Mouse (Mus musculus): ENCODE measurements around the gene Hist2h2ab. TPM values are rescaled to one million over a fixed set of nuclear protein-coding genes. Genes with fewer than 3 reads are reported as not detected.
A peak's percentile ranks its signal among the peaks of the same experiment; 100 is the strongest.
"Not testable (repeated sequence)": the region's sequence is repeated elsewhere in the genome, so short reads cannot be mapped to it uniquely, and the experiment has no call there.

The Hist2h2ab gene
- total RNA-seq, 2 experiments from 2014 or later = 0.87 to 1.2 TPM

DNA sequence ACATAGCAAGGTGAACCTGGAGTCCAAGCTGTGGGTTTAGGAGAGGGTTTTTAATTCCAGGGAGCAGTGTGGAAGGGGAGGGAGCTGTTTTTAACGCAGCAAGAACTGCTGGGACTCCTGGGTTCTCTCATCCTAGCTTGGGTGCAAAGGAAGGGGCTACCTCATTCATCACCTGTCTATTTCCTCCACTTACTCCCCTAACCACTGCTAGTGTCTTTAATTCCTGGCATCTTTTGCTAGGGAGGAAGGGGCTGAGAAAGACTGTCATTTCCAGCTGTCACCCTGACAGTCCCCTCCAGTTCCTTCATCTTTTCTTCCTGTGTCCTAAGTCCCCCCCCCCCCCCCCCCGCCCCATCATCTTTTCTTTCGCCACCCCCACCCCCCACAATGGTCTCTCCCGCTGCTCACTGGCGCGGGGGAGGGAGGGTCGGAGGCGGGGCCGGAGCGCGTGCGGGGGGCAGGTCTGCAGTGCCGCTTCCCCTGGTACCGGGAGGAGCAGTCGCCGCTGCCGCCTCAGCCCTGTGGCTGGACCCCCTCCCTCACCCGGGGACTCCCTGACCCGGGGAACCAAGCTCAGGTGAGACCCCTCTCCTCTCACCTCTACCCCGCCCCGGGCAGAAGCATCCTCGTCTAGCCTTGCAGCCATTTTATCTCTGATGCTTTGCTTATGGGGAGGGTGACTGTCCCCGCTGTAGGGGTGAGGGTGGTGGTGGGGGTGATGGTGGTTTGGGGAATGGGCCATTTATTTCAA lies 38.8 kb upstream of the Hist2h2ab start, which contains the start of gene Sv2a:
Sv2a (plus strand) TSS at position 425 of the 751 bp plus-strand sequence.
- no peak within 1 kb of the TSS for H3K27ac ChIP-seq
- peak within 1 kb of the TSS; percentile 69 for H3K4me3 ChIP-seq
- TF ChIP-seq CTCF (IDR thresholded peaks at IDR 0.05) = no peak
- DNase-seq = peak; percentile 50
- intact Hi-C loops (cut with DNase I) = no loop called here

DNA sequence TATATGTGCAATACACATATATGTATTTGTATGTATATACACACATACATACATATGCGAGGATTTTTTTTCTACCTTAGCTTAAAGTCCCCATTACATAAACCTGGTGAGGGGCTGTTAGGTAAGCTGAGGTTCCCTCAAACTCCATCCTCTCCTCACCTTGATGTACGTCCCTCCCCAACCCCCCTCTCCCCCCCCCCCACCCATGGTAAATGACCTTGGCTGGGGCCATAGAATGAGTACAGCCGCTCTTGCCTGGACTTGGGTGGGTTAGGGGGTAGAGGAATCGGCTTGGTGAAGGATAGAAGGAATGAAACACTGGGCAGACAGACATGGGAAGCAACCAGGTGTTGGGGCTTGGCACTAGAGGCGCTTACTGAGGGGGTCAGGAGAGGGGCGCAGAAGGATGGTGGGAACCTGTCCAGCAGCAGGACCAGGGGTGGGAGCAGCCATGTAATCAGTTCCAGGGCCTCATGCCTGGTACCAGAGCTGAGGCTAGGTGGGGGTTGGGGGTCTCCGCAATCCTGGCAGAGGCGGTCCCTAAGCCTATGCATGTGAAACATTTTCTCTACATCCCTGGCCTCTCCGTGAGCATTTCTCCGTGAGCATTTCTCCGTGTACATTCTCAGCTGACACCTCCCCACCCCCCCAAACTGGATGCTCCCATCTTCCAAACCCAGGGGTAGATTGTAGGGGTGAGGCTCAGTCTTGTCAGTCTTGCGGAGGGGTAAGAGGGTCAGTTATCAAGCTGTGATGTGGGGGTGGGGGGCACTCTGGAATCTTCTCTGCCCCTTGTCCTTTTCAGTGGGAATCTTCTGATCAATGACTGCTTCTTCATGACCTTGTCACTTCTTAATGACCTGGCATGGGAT lies 37.9 kb upstream of the Hist2h2ab start:
- TF ChIP-seq CTCF (IDR thresholded peaks at IDR 0.05) = no peak
- Histone ChIP-seq H3K4me3 (peak overlapping the region; percentile 69), H3K27ac (peak overlapping the region; percentile 12; the same call in 1 of the 2 replicates)
- intact Hi-C loops (cut with DNase I) = no loop called here
- DNase-seq = no peak

DNA sequence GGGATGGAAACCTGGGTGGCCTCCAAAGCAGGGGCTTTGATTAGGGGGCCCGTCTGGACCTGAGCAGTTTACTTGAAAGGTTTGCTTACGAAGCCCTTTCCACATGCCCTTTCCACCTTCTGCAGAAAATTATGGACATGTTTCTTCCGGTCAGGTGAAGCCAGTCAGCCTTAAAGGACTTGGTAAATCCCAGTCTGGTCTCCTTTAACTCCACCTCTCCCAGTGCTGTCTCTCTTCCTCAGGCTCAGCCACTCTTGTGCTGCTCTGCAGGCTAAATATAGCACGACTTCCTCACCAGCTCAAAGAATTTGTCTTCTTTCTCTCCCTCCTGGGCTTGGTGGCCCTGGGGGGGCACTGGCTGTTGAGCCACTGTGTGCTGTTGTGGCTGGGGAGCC lies 37.3 kb upstream of the Hist2h2ab start:
- H3K27ac ChIP-seq = peak overlapping the region; percentile 51
- no peak overlapping the region; the same call in 1 of the 2 replicates for H3K4me3 ChIP-seq
- no peak for TF ChIP-seq CTCF (IDR thresholded peaks at IDR 0.05)
- intact Hi-C loops (cut with DNase I) = no loop called here
- no peak for DNase-seq

DNA sequence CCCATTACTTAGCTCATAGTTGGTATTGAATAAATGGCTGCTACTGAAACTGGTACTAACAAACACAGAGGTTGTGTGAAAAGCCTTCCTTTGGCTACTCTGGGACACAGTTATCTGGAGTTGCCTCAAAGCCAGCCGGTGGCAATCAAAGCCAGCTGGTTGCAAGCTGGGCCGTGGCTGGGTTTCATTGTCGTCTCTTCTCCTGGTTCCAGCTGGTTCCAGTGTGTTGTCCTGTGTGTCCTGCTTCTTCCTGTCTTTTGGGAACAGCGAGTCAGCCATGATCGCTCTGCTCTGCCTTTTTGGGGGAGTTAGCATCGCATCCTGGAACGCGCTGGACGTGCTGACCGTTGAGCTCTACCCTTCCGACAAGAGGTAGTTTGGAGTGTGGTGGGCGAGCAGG lies 26.7 kb upstream of the Hist2h2ab start:
- Histone ChIP-seq H3K4me3 (no peak overlapping the region), H3K27ac (no peak overlapping the region)
- TF ChIP-seq CTCF (IDR thresholded peaks at IDR 0.05) = no peak
- no peak for DNase-seq
- intact Hi-C loops (cut with DNase I) = no loop called here

DNA sequence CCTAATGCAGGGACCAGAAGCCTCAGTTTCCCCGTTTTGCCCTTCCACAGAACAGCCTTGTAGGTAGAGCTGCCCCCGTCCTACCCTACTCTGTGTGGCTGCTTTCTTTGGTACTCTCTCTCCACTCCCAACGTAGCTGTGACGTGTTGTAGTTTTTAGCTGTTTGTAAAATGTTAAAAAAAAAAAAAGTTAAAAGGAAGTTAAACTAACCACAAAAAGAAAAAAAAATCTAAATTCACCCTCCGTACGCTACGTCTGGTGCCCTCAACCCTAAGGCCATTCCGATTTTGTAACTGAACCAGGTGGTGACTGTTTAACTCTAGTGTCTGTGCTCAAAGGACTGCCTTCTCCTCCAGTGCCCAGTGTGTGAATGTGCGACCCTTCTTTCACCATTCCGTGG lies 24.7 kb upstream of the Hist2h2ab start:
- Histone ChIP-seq H3K4me3 (no peak overlapping the region), H3K27ac (no peak overlapping the region)
- intact Hi-C loops (cut with DNase I) = no loop called here
- no peak for DNase-seq
- no peak for TF ChIP-seq CTCF (IDR thresholded peaks at IDR 0.05)

DNA sequence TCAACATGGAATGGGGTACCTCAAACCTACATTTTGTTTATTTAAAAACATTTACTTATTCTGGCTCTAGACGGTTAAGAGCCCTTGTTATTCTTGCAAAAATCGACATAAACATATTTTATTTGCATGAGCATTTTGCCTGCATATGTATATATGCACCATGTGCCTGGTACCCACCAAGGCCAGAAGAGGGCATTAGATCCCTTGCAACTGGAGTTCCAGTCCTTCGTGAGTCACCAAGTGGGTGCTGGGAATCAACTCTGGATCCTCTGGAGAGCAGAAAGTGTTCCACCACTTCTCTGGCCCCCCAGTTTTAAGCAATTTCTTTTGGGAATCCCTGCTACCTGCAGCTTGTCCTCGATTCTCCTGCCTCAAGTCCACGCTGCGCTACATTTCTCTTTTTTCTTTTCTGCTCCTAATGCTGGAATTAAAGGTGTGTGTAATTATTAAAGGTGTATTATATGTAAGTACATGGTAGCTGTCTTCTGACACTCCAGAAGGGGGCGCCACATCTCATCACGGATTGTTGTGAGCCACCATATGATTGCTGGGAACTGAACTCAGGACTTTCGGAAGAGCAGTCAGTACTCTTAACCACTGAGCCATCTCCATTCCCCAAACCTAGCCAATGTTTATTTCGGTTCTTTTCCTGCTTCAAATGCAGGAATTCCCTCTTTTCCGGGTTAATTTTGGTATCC lies 23.9 kb upstream of the Hist2h2ab start:
- Histone ChIP-seq H3K27ac (no peak overlapping the region), H3K4me3 (no peak overlapping the region)
- no peak for TF ChIP-seq CTCF (IDR thresholded peaks at IDR 0.05)
- DNase-seq = no peak
- intact Hi-C loops (cut with DNase I) = no loop called here

DNA sequence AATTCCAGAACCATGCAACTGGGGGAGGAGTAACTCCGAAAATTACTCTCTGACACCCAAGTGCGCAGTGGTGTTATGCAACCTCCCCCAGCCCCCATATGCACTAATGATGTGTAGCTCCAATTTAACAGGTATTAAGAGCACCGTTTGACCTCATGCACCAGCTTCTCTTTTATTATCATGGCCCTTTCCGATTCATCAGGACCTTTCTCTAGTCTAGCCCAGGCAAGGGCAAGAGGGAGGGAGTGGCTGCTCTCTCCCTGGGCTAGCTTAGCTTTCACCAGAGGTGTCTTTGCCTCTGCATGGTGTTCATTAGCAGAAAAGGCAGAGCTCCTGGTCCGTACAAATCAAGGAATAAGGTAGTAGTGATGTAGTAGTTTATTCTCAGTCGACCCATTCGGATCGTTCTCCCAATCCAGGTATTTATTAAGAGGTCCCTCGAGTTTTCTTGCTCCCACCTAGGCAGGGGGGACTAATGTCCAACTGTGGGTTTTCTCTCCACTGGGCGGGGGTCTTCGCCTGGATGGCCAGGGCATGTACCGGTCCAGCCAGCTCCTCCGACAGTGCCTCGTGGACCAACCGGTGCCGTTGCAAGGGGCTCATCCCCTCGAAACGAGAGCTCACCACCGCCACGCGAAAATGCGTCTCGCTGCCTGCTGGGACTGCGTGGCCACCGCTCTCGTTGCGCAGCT lies 23.1 kb upstream of the Hist2h2ab start:
- DNase-seq = no peak
- no peak for TF ChIP-seq CTCF (IDR thresholded peaks at IDR 0.05)
- H3K4me3 ChIP-seq = peak overlapping the region; percentile 94
- H3K27ac ChIP-seq = peak overlapping the region; percentile 99
- intact Hi-C loops (cut with DNase I) = no loop called here

DNA sequence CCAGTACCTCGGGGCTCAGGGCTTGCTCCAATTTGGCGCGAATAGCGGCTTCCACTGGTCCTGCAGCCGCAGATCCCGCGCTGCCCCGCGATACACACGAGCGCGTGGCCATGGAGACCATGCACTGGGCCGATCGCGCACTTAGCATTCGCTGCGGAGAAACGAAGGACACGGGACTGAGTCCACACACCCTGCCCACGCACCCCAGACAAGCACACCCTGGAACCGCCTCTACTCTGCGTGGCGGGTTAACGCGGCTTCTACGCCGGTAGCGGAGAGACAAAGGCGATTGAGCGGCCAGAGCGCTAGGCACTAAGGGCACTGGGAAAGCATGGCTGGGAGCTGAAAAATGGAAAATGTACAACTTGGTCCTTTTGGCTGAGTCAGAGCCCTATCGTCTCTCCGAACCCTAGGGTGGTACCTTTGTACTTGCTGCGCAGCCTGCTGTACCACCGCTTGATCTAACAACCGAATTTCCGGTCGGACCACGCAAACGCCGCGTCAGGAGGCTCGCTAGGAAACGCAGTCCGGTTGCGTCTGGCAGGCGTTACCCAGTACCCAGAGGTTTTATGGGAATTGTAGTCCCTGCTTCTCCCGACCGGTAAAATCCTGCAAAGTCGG lies 22.4 kb upstream of the Hist2h2ab start:
- intact Hi-C loops (cut with DNase I) = no loop called here
- no peak for TF ChIP-seq CTCF (IDR thresholded peaks at IDR 0.05)
- Histone ChIP-seq H3K27ac (peak overlapping the region; percentile 99), H3K4me3 (peak overlapping the region; percentile 94)
- peak; percentile 92 for DNase-seq

DNA sequence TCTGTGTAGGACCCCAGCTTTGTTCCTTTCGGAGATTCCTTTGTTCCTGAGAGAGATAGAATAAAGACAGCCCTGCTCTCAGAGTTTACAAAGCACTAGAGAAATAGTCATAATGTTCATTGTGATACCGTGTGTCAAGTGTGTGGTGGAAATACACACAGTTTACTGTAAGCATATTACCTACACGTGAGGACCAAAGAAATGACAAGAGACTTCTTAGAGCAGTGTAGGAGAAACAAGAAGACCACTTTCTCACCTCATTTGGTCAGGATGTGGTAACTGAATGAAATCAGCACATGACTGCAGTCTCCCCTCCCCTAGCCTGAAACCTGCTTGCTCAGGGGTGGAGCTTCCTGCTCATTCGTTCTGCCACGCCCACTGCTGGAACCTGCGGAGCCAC lies 21.5 kb upstream of the Hist2h2ab start:
- TF ChIP-seq CTCF (IDR thresholded peaks at IDR 0.05) = no peak
- intact Hi-C loops (cut with DNase I) = no loop called here

DNA sequence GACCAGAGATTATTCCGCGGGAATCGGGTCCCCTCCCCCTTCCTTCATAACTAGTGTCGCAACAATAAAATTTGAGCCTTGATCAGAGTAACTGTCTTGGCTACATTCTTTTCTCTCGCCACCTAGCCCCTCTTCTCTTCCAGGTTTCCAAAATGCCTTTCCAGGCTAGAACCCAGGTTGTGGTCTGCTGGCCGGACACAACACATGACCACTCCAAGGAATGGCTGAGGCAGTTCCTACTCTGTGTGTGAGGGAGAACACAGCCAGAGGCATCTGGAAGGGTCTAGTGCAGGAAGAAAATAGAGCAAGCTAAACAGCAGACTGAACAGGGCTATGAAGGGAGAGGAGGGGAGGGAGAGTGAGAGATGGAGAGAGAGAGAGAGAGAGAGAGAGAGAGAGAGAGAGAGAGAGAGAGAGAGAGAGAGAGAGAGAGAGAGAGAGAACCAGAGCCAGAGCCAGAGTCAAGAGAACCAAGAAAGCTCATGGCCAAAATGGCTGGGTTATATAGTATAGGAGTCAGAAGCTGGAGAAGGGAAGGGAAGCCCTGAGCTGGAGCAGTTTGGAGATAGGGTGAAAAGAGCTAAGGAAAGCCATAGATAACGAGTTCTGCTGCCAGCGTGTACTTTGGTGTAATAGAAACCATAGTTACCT lies 20.9 kb upstream of the Hist2h2ab start:
- H3K4me3 ChIP-seq = peak overlapping the region; percentile 94; the same call in 1 of the 2 replicates
- H3K27ac ChIP-seq; DNase-seq; intact Hi-C loops (cut with DNase I): not testable (repeated sequence)

More for the DNA sequence above, 21.5 kb upstream of the Hist2h2ab start:
- peak overlapping the region; percentile 99 for H3K27ac ChIP-seq
- no peak for DNase-seq
- peak overlapping the region; percentile 94 for H3K4me3 ChIP-seq

DNA sequence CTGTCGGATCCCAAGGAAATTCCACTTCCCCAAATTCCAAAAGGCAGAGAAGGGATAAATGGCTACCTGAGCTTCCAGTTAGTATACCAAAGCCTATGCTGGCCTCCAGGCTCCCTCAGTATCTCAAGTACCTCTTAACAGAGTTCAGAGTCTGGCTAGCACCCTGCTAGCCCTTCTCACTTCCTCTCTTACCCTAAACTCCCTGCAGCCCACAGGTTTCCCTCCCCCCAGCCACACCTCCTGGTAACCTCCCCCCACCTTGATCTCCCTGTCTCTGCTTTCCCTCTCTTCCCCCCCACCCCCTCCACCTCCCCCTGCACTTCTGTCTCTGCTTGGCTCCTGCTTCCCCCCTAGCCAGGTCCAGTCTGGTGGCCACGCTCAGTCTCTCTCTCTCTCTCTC lies 19.9 kb upstream of the Hist2h2ab start:
- no peak for TF ChIP-seq CTCF (IDR thresholded peaks at IDR 0.05)

More for the DNA sequence above, 19.9 kb upstream of the Hist2h2ab start:
- intact Hi-C loops (cut with DNase I) = no loop called here
- no peak for DNase-seq
- no peak overlapping the region for H3K4me3 ChIP-seq
- no peak overlapping the region for H3K27ac ChIP-seq

All from gastrocnemius, adult 2 months (tissue).